Mouse (Mus musculus): ENCODE measurements at regions not wholly inside any gene's neighbourhood (a gene's known extent, or its start where the extent isn't known, plus 50 kb on each side); places are given as distances from the start of the nearest gene placed in this dataset.

- Histone ChIP-seq H3K27me3 (ENCODE audit: control insufficient read depth, insufficient read depth, low read length) (no peaks in the 10 kb centered on the region), H3K4me1 (ENCODE audit: control insufficient read depth, insufficient read depth, low read length) (no peaks in the 10 kb centered on the region), H3K4me3 (ENCODE audit: insufficient read depth, low read depth, low read length) (no peak overlapping the region), H3K27ac (replicated peaks; ENCODE audit: insufficient read depth, low read depth, low read length) (no peak overlapping the region), H3K79me2 (ENCODE audit: control insufficient read depth, insufficient read depth, low read length) (no peaks in the 10 kb centered on the region), H3K36me3 (ENCODE audit: control insufficient read depth, insufficient read depth, low read length) (no peaks in the 10 kb centered on the region), H3K9ac (ENCODE audit: low read depth, low read length) (no peak overlapping the region)
- TF ChIP-seq POLR2A (IDR thresholded peaks at IDR 0.05; ENCODE audit: extremely low read depth, insufficient read depth, low read length): no peak
- no peak for TF ChIP-seq CTCF (IDR thresholded peaks at IDR 0.05; ENCODE audit: low read depth, low read length)
- no peak for DNase-seq (ENCODE audit: extremely low read depth, low read depth, low spot score)
- 89% methylated on average over 1 of the region's 1 CpGs for WGBS
Measured at GRCm38 (mm10) chr3:70216096-70216495, 208.7 kb downstream of the Otol1 start.

- H3K4me1 ChIP-seq (ENCODE audit: control insufficient read depth, insufficient read depth, low read length): no peaks in the 10 kb centered on the region
- no peak overlapping the region for H3K9ac ChIP-seq (ENCODE audit: low read depth, low read length)
- 75% methylated on average over 4 of the region's 4 CpGs for WGBS
- no peak overlapping the region for H3K27ac ChIP-seq (replicated peaks; ENCODE audit: insufficient read depth, low read depth, low read length)
- H3K79me2 ChIP-seq (ENCODE audit: control insufficient read depth, insufficient read depth, low read length): no peaks in the 10 kb centered on the region
- no peak overlapping the region for H3K4me3 ChIP-seq (ENCODE audit: insufficient read depth, low read depth, low read length)
- DNase-seq (ENCODE audit: extremely low read depth, low read depth, low spot score): no peak
- TF ChIP-seq CTCF (IDR thresholded peaks at IDR 0.05; ENCODE audit: low read depth, low read length): no peak
- no peak for TF ChIP-seq POLR2A (IDR thresholded peaks at IDR 0.05; ENCODE audit: extremely low read depth, insufficient read depth, low read length)
- H3K27me3 ChIP-seq (ENCODE audit: control insufficient read depth, insufficient read depth, low read length): no peaks in the 10 kb centered on the region
- no peaks in the 10 kb centered on the region for H3K36me3 ChIP-seq (ENCODE audit: control insufficient read depth, insufficient read depth, low read length)
Measured at GRCm38 (mm10) chr3:70218757-70219360, 211.4 kb downstream of the Otol1 start.

GRCm38 (mm10) chr3:70223443-70224065 is 216.1 kb downstream of the Otol1 start:
- 79% methylated on average over 3 of the region's 3 CpGs for WGBS
- Histone ChIP-seq H3K79me2 (ENCODE audit: control insufficient read depth, insufficient read depth, low read length) (no peaks in the 10 kb centered on the region), H3K9ac (ENCODE audit: low read depth, low read length) (no peak overlapping the region), H3K4me3 (ENCODE audit: insufficient read depth, low read depth, low read length) (no peak overlapping the region), H3K27me3 (ENCODE audit: control insufficient read depth, insufficient read depth, low read length) (no peaks in the 10 kb centered on the region), H3K27ac (replicated peaks; ENCODE audit: insufficient read depth, low read depth, low read length) (no peak overlapping the region), H3K36me3 (ENCODE audit: control insufficient read depth, insufficient read depth, low read length) (no peaks in the 10 kb centered on the region), H3K4me1 (ENCODE audit: control insufficient read depth, insufficient read depth, low read length) (no peaks in the 10 kb centered on the region)
- TF ChIP-seq POLR2A (IDR thresholded peaks at IDR 0.05; ENCODE audit: extremely low read depth, insufficient read depth, low read length) (no peak), CTCF (IDR thresholded peaks at IDR 0.05; ENCODE audit: low read depth, low read length) (no peak)
- no peak for DNase-seq (ENCODE audit: extremely low read depth, low read depth, low spot score)

GRCm38 (mm10) chr3:70224846-70225245 is 217.4 kb downstream of the Otol1 start:
- WGBS: 89% methylated on average over 6 of the region's 6 CpGs
- TF ChIP-seq POLR2A (IDR thresholded peaks at IDR 0.05; ENCODE audit: extremely low read depth, insufficient read depth, low read length): no peak
- no peak for TF ChIP-seq CTCF (IDR thresholded peaks at IDR 0.05; ENCODE audit: low read depth, low read length)

GRCm38 (mm10) chr3:70227165-70227564 is 219.8 kb downstream of the Otol1 start:
- H3K9ac ChIP-seq (ENCODE audit: low read depth, low read length): no peak overlapping the region
- no peaks in the 10 kb centered on the region for H3K36me3 ChIP-seq (ENCODE audit: control insufficient read depth, insufficient read depth, low read length)
- H3K4me3 ChIP-seq (ENCODE audit: insufficient read depth, low read depth, low read length): no peak overlapping the region
- no peaks in the 10 kb centered on the region for H3K27me3 ChIP-seq (ENCODE audit: control insufficient read depth, insufficient read depth, low read length)
- no peak overlapping the region for H3K27ac ChIP-seq (replicated peaks; ENCODE audit: insufficient read depth, low read depth, low read length)
- H3K79me2 ChIP-seq (ENCODE audit: control insufficient read depth, insufficient read depth, low read length): no peaks in the 10 kb centered on the region
- WGBS: 70% methylated on average over 4 of the region's 4 CpGs
- no peaks in the 10 kb centered on the region for H3K4me1 ChIP-seq (ENCODE audit: control insufficient read depth, insufficient read depth, low read length)
- TF ChIP-seq POLR2A (IDR thresholded peaks at IDR 0.05; ENCODE audit: extremely low read depth, insufficient read depth, low read length): no peak
- no peak for TF ChIP-seq CTCF (IDR thresholded peaks at IDR 0.05; ENCODE audit: low read depth, low read length)
- DNase-seq (ENCODE audit: extremely low read depth, low read depth, low spot score): no peak

More at GRCm38 (mm10) chr3:70224846-70225245, 217.4 kb downstream of the Otol1 start:
- no peak overlapping the region for H3K9ac ChIP-seq (ENCODE audit: low read depth, low read length)
- DNase-seq (ENCODE audit: extremely low read depth, low read depth, low spot score): no peak
- no peaks in the 10 kb centered on the region for H3K27me3 ChIP-seq (ENCODE audit: control insufficient read depth, insufficient read depth, low read length)
- no peak overlapping the region for H3K4me3 ChIP-seq (ENCODE audit: insufficient read depth, low read depth, low read length)
- H3K79me2 ChIP-seq (ENCODE audit: control insufficient read depth, insufficient read depth, low read length): no peaks in the 10 kb centered on the region
- no peak overlapping the region for H3K27ac ChIP-seq (replicated peaks; ENCODE audit: insufficient read depth, low read depth, low read length)
- H3K36me3 ChIP-seq (ENCODE audit: control insufficient read depth, insufficient read depth, low read length): no peaks in the 10 kb centered on the region
- no peaks in the 10 kb centered on the region for H3K4me1 ChIP-seq (ENCODE audit: control insufficient read depth, insufficient read depth, low read length)

- 64% methylated on average over 3 of the region's 3 CpGs for WGBS
- Histone ChIP-seq H3K4me3 (ENCODE audit: insufficient read depth, low read depth, low read length) (no peak overlapping the region), H3K27ac (replicated peaks; ENCODE audit: insufficient read depth, low read depth, low read length) (no peak overlapping the region), H3K27me3 (ENCODE audit: control insufficient read depth, insufficient read depth, low read length) (no peaks in the 10 kb centered on the region), H3K79me2 (ENCODE audit: control insufficient read depth, insufficient read depth, low read length) (no peaks in the 10 kb centered on the region), H3K9ac (ENCODE audit: low read depth, low read length) (no peak overlapping the region), H3K4me1 (ENCODE audit: control insufficient read depth, insufficient read depth, low read length) (no peaks in the 10 kb centered on the region), H3K36me3 (ENCODE audit: control insufficient read depth, insufficient read depth, low read length) (no peaks in the 10 kb centered on the region)
- no peak for DNase-seq (ENCODE audit: extremely low read depth, low read depth, low spot score)
- TF ChIP-seq POLR2A (IDR thresholded peaks at IDR 0.05; ENCODE audit: extremely low read depth, insufficient read depth, low read length) (no peak), CTCF (IDR thresholded peaks at IDR 0.05; ENCODE audit: low read depth, low read length) (no peak)
Measured at GRCm38 (mm10) chr3:70248655-70249054, 241.2 kb downstream of the Otol1 start.
